Mouse (Mus musculus) liver, postnatal 0 days (tissue): Measurements from ENCODE around the gene Rbm4b.

Experiments used
- CTCF ChIP-seq: sonication (generic); IDR thresholded peaks from 2 replicates; pipeline ENCODE4 v1.5.1; 2016; ENCODE audit warnings: antibody characterized with exemption, low read depth
- EP300 ChIP-seq: IDR thresholded peaks from 2 replicates; pipeline ENCODE4 v1.6.1; 2016; ENCODE audit warnings: antibody characterized with exemption, low read depth, mild to moderate bottlenecking

DNA sequence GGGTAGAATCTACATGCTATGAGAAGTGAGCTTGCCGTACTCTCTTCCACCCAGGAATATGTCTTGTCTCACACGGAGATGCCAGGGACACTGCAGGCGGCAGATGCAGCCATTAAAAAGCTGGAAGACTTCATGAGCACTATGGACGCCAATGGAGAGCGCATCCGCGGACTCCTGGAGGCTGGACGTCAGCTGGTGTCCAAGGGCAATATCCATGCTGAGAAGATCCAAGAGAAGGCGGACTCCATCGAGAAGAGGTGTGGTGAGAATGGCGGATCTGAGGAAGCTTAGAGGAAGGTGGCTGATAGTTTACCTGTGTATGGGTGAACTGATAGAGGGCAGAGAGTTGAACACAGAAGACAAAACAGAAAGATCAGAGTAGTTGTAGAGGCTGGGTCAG is 17.2 kb upstream of the Rbm4b start:
- TF ChIP-seq CTCF: no peak
- TF ChIP-seq EP300: no peak
